Mouse (Mus musculus) bone marrow, adult 2 months (tissue): ENCODE data around the gene Serpinb9.

Source experiments
- CTCF ChIP-seq: fragments of 200-500 bp; IDR thresholded peaks from 2 replicates; pipeline ENCODE4 v1.5.1; 2011; ENCODE audit warnings: low read length, control low read depth; ENCODE audit not compliant: control insufficient read depth, insufficient read depth
- POLR2A ChIP-seq: fragments of 200-500 bp; IDR thresholded peaks from 2 replicates; pipeline ENCODE4 v1.6.1; 2011; ENCODE audit warnings: low read depth, mild to moderate bottlenecking, control low read depth, low read length, borderline replicate concordance; ENCODE audit not compliant: control insufficient read depth

DNA sequence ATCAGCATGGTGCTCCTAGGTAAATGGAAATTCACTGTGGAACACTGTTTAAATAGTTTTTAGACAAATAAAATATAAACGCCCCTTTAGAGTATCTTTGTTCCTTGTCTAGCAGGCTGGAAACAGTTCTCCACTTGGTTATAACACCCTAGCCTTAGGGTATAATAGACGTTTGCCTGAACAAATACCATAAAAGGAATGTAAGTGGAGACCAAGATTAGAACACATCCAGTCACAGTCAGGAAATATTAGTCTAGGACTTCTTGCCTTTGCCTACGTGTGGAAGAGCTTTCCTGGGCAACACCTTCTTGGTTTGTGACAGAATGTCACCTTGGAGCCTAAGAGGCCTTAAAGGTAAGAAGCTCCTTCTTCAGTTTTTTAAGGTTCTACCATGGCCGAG lies 46.5 kb upstream of the Serpinb9 start:
- TF ChIP-seq POLR2A = no peak
- no peak for TF ChIP-seq CTCF
